Mouse (Mus musculus) spleen, adult 18-20 months (tissue): ENCODE measurements around the gene Setdb1.
"Not testable (repeated sequence)": the region's sequence is repeated elsewhere in the genome, so short reads cannot be mapped to it uniquely, and the experiment has no call there.

ENCODE experiments used
- DNase-seq, 2 experiments: peaks; one replicate each; pipeline ENCODE4 v3.0.0; 2022; ENCODE audit warnings: mixed read lengths in 2 of 2

Setdb1 gene

DNA sequence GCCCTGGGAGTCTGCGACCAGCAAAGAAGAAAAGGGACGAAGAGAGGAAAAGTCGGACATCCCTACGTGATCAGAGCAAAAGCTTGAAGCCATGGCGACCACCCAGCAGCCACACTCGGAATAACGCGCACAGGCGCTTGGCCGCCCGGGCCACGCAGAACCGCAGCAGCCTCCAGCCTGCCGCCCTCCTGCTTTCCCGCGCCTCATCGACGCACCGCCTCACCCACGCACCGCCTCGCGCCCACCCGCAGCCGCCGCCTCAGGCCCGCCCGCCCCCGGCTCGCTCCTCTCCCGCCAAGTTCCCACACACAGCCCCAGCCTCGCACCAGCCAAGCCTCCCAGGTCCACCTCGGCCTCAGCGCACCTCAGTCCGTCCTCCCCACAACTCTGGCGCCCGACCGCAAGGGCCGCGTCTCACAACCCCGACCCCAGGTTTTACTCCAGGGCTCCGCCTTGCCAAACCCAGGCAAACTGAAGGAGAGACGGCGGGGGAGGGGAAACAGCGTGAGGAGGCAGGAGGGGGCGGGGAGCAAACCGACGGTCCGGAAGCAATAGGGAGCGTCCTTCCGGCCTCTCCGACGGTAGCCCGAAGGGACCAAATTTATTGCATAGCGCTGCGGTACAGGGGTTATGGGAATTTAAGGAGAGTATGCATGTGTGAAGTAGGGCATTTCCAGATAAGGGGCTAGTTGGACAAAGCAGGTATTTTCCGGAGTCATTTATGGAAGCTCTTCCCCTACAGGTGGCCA is at the start of gene Setdb1:
Gene Setdb1, minus strand, starts transcription at position 502 of the 749 bp plus-strand sequence.
- DNase-seq, result peak; percentile 82 to 93

DNA sequence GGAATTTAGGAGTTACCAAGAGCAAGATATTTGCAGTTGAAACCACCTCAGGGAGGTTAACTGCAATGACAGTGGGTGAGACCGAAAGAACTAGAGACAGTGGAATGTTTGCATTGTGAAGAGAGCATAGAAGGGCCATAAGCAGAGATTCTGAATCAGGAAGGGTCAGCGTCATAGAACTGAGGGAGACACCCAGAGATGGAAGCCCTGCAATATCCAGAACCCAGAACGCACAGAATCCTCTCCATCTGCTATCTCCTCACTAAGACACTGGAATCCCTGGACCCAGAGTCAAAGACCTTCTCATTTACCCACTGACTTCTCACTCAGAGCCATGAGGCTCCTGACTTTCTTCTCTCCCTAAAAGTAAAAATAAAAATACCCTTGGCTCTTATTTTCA is 45.7 kb upstream of the Setdb1 start, which contains the start of gene 4930558C23Rik:
Gene 4930558C23Rik, minus strand, starts transcription at position 101 of the 400 bp plus-strand sequence.
- no peak for DNase-seq

DNA sequence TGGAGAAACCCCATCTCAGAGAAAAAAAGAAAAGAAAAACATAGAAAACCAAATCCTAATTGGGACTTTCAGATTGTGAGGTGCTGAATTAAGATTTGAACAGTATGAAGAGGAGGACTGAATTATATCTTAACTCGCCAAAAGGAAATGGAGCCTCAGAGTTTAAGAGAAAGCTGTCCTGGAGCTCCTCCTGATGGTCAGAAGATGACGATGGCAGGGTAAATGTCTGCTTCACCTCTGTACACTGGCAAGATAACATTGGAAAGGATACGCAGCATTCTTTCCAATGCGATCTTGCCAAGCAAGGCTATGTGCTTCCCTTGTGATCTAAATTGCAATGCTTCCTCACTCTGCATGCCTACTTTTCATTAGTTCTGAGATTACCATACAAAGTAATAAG is 37.4 kb upstream of the Setdb1 start:
- no peak for DNase-seq

DNA sequence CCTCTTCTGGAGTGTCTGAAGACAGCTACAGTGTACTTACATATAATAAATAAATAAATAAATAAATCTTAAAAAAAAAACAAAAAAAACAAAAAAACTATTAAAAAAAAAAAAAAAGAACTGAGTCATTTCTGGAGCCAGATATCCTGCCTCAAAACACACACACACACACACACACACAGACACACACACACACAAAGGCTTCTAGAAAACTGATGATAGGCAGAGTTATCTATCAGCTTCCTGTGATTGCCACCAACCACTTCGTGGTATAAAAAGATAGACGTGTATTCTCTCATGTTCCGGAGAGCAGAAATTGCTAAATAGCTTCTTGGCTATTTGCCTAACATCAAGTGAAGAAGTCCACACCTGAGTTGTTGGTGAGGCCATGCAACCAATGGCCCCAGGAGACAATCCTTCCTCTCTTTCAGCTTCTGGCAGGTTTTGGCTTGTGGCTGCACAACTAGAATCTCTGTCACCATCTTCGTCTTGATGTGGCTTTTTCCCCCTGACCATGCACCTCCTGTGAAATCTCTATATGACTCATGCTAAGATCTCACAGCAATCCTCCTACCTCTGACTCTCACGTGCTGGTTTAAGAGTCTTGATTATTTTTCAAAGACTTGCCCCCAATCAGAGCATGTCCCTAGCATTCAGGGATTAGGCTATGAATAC is 28.5 kb upstream of the Setdb1 start:
- no peak for DNase-seq

DNA sequence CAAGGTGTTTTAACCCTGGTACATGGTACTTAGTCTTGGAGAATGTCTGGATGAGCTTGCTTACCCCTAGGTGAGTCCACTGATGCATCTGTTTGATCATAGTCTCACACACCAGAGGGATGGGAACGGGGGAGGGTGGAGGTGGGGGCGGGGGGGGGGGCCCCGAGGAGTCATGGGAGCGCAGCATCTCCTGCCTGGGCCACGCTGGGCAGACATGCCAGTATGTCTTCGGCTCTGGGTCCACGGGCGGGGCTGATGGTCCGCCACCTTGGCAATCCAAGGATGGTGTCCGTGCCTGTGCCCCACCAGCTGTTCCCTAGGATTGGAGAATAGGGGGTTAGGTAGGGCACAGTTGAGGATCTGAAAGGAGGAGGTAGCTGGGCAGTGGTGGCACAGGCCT is 16.2 kb upstream of the Setdb1 start:
- DNase-seq, result no peak

DNA sequence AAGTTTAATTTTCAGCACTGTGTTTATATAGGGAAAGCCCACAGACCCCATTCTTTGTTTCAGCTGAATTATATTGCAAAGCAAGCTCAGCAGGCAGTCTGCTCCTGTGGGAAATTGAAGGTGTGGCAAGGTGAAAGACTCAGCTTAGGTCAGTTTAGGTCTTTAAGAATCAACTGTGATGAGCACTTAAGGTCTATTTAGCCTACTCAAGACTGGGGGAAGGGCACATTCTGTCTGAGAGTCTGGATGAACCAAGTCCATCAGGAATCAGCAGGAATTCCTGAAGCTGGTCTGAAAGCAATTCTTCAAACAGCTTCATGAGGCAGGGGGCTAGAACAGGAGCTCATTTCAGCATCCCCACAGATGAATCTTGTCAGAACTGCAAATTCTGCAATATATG is 13.1 kb upstream of the Setdb1 start:
- DNase-seq, result no peak

DNA sequence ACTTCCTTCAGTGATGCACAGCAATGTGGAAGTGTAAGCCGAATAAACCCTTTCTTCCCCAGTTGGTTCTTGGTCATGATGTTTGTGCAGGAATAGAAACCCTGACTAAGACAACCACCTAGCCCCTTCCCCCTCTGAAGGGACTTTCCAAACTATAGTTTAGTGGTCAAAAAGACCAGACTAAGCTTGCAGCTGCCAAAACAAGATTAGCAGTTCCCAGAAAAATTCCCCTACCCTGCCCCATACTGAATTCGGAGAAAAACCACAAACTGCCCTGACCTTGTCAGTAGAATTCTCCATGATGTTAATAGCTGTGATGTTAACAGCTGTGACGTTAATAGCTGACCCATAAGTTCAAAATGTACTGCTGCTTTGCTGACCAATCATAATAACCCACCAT is 3.3 kb upstream of the Setdb1 start:
- not testable (repeated sequence) for DNase-seq

DNA sequence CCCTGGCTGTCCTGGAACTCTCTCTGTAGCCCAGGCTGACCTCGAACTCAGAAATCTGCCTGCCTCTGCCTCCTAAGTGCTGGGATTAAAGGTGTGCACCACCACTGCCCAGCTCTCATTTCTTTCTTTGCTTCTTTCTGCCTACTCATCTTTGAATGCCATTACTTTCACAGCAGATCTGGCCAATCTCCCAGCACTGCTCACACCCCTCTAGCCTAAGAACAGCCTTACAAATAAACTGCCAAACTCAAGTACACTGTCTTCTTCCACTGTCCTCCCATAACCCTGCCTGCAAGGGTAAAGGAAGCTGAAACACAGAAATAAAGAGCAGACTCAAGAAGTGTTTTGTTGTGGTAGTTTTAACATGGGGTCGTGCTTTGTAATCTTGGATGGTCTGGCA is 744 bp upstream of the Setdb1 start:
- DNase-seq, result no peak

DNA sequence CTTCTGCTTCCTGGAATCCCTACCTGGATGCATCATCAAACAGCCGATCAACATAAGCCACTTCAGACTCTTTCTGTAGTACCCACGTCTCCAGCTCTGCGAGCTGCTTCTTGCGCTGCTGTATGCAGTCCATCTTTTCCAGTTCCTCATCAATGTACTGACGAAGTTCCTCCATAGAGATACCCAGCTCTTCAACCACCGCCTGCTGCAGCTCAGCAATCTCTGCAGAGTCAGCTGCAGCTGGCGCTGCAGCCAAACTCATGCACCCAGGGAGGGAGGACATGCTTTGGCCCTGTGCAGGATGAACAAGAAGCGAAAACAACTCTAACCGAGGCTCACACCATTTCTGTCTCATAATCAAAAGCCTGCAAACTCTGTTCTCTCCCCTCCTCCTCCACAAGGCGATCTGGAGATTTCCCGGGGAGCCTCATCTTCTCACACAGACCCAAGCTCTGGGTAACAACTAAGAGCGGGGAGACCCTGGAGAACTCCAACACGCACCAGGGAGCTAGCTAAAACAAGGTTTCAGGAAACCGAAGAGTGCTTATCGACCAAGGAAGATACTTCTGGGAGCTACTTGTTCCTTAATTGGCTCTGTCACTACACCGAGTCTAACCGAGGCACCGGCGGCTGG is 974 bp downstream of the Setdb1 start:
- DNase-seq, result not testable (repeated sequence)

DNA sequence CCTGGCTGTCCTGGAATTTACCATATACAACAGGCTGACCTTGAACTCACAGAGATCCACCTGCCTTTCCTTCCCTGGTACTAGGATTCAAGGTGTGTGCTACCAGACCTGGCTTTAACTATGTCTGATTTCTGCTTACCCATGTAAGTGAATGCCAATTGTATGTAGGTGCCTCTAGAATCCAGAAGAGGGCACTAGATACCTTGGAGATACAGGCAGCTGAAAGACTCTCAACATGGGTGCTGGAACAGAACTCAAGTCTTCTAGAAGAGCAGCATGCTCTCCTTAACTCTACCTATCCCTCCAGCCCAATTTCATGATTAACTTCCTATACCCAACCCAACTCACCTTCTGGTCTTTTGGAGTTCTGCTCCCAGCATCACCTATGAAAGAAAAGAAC is 7.5 kb downstream of the Setdb1 start:
- DNase-seq, result no peak

DNA sequence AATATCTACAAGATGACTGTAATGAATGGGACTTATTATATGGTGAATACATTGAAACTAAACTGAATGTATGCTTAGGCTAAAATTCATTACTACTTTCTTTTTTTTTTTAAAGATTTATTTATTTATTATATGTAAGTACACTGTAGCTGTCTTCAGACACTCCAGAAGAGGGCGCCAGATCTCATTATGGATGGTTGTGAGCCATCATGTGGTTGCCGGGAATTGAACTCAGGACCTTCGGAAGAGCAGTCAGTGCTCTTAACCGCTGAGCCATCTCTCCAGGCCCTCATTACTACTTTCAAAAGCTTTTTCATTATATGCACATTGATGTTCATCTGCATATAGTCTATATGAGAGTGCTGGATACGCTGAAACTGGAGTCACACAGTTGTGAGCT is 8.7 kb downstream of the Setdb1 start:
- not testable (repeated sequence) for DNase-seq

DNA sequence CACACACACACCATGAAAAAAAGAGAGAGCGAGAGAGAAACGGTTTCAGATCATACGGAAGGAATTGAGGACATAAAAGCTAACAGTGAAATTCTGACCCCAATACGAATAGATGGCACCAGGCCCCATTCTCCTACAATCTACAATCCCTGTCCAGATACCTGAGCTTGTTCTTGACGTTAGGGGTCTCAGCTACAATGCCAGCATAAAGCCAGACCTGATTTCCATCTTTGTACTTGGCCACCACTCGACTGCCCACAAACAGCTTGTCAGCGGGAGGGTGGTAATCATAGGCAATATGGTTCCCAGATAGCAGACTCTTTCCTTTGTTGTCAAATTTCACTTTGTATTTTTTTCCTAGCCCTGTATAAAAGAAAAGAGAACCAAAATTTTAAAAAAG is 10.5 kb downstream of the Setdb1 start:
- DNase-seq, result no peak

DNA sequence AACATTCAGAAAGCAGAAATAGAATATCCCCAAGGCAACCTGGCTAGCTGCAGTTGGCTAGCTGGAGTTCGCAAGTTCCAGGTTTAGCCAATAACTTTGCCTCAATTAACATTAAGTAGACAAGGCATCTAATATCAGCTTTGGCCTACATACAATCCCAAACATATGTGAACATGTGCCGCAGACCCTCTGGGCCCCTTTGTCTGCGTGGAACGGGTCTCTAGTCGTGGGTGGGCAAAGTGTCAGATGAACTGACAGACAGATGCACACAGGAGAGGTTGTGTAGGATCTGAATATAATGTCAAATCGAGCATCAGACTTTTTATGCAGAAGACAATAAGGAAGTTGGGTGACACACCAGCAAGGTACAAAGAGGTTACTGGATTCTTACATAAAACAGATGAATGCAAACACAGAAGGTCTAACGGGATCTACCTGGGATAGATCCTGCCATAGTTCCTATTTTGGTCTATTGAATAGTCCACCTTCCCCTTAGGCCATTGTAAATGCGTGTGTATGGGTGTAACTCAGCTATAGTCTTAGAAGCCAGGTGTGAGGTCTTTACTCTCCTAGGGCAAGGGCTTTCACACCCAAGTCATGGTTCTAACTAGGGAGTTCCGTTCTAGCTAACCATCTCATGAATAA is 13.5 kb downstream of the Setdb1 start:
- DNase-seq, result not testable (repeated sequence)

DNA sequence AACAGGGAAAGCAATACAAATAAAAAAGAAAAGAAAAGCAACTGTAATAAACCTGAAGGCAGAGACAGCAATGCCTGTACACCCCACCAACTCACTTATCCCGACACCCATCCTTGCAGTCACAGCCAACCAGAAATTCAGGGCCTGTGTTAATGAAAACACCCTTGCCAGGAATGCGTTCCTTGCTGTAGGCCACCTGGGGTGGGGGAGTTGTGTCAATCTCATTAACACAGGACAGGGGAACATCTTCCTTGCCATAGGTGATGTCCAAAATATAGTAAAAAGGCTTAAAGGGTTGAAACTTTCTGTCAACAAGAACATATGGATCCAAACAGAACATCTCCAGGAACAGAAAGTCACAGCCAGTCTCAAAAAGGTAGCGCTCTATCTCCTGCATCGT is 18.8 kb downstream of the Setdb1 start:
- no peak for DNase-seq

DNA sequence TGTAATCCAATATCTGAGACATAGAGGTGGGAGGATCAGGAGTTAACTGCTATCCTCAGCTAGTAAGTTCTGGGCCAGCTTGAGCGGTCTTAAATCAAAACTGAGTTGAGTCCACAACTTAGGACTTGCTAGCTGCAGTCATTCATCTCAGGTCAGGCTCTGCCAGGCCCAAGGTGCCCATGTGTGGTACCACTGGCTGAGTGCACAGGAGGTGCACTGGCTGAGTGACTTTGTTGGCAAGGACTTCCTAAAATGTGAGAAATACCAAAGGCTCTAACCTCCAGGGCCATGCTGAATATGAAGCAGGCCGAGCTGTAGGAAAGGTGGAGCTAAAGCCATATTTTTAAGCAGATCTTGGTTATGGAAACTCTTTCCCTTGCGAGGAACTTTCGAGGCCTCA is 19.7 kb downstream of the Setdb1 start:
- DNase-seq, result no peak

DNA sequence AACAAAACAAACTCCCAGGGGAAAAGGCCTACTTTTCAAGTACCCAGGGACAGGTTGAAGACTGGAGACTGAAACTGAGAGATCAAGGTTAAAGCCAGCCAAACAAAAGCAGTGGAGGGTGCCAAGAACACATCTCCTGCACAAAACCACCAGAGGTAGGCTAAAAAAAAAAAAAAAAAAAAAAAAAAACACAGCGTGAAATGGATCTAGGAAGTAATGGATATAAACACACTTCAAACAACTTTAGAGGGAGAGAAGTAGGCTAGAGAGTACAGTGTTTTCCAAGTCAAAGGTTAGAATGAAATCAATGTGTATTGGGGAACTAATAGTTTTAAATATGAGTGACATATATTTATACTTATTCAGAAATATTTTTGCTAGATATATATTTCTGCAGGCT is 25.5 kb downstream of the Setdb1 start:
- no peak for DNase-seq

DNA sequence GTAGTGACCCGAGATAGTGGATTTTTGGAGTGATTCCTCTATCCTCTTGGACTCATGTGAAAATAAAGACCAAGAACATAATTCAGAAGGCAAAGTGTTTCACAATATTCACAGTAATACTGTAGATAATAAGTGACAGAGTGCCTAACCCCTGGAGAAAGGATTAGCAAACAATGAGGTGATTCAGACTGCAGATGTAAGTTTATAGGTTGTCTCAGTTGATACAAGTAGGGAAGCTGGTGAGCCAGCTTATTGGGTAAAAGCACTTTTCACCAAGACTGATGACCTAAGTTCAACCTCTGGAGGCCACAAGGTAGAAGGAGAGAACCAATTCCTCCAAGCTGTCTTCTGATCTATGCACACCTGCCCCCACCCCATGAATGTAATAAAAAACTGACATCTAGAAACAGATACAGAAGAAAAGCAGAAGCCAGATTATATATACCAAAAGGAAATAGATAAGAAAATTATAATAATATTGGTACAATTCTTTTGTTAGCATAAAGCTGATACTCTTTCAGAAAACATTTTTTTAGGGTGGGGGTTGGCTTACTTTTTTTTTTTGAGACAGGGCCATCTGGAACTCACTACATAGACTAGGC is 28.1 kb downstream of the Setdb1 start:
- DNase-seq, result no peak

DNA sequence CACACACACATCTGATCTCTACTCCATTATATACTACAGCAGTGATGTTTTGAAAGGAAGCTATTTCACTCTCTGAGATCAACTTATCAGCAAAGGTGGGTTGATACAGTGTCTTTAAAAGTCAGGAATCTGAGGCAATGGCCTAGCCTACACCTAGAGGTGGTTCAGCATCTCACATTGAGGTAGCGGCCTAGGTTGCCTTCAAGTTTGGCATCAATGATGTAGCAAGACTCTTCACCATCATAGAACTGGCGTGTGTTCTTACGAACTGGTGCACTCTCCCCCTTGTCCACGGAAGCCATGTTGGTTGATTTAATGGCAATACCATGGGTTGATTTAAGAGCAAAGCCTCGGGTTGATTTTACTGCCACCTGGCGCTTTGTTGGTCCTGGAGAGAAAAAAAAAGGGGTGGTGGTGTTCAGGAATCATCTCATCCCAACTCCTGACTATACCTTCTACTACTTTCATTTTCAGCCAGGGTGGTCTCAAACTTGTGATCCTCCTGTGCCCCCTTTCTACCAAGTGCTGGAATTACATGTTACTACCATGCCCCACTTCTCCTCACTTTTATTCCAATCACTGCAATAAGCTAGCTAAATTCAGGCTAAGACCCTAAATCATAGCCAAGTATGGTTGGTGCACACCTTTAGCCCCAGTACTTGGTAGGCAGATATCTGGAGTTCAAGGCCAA is 32.4 kb downstream of the Setdb1 start:
- DNase-seq, result no peak

DNA sequence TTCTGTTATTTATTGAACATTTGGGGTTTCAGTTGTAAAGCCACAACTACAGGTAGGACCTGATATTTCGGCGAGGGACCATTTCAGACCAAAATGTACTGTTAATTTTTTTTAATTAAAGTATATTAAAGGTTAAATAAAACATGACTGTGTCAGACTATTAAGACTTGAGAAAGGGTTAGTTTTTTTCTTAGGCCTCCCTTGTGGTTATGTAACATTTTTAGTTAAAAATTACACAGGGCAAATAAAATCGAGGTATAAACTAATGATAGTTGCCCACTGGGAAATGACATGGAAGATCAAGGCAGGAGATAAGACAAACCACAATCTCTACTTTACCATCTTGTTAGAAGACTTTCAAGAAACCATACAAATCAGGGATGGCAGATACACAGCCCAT is 33.6 kb downstream of the Setdb1 start:
- no peak for DNase-seq

DNA sequence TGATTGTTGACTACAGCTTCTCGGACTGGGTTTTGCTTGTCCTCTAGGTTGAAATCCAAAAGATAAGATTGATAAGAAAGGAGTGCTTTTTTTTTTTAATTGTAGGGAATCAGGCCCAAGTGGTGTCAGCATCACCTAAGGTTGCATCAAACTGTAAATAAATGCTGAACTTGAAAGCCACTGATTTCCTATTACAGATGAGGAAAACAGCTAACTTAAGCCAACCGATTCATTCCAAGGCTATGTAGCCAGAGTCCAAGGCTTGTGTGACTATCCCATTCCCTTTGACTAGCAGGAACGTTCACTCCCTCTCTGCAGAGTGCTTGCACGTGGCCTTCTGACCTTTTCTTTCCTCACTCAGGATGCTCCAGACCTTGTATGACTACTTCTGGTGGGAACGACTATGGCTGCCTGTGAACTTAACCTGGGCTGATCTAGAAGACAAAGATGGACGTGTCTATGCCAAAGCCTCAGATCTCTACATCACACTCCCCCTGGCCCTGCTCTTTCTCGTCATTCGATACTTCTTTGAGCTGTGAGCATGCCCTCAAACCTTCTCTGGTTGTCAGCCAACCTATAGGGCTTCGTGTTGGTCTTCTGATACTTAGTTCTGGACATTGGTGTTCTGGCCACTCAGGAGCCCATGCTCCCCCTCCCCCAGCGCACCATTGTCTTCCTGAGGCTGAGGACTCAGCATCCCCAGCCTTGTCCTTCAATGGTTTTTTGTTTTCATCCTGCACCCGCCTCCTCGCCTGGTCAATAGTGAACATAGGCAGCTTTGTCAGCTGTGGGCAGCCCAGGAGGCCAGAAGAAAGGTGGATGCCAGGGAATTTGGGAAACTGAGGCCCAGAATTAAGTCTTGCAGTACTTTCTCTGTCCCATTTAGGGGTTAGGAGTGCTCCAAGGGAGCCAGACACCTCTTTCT is 37.0 kb downstream of the Setdb1 start:
- no peak for DNase-seq

DNA sequence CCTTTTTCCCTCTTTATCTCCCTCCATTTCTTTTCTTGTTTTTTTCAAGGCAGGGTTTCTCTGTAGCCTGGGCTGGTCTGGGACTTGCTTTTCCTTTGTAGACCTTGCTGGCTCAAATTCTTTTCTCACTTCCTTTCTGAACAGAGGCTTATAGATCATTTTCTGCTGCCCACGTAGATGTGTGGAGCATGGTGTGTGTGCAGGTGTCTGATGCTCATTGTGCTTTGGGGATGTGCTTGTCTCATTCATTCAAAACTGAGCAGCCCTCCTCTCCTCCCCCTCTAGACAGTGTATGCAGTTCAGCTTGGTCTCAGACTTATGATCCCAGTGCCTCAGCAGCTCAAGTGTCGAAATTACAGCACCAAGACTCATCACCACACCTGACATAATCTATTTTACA is 37.9 kb downstream of the Setdb1 start:
- no peak for DNase-seq
